Mouse (Mus musculus) limb, embryonic 14.5 days (tissue): ENCODE results near the gene Map2k2. TPM values are rescaled to one million over a fixed set of nuclear protein-coding genes. Genes with fewer than 3 reads are reported as not detected.
A peak's percentile ranks its signal among the peaks of the same experiment; 100 is the strongest.
"Not testable (repeated sequence)": the region's sequence is repeated elsewhere in the genome, so short reads cannot be mapped to it uniquely, and the experiment has no call there.

Experiments used
- ATAC-seq: fragments of 200-750 bp; cut with Nextera tagmentation; 2 replicates; pipeline ENCODE4 v1.8.0; 2017; ENCODE audit warnings: low read depth, moderate number of reproducible peaks, moderate TSS enrichment; ENCODE audit not compliant: low FRiP score
- DNase-seq: peaks from one replicate; pipeline ENCODE4 v3.0.0-alpha.2; 2015; ENCODE audit warnings: low spot score
- H3K27ac ChIP-seq: fragments of 300-500 bp; sonication (generic); replicated peaks from 2 replicates; pipeline ENCODE4 v1.5.1; 2014; ENCODE audit warnings: low read depth, mild to moderate bottlenecking, low read length, moderate library complexity, mixed read lengths
- H3K27me3 ChIP-seq: fragments of 300-500 bp; sonication (generic); 2 replicates; pipeline ENCODE4 v1.6.1; 2014; ENCODE audit warnings: low read length, mixed read lengths; ENCODE audit not compliant: control insufficient read depth, insufficient read depth
- H3K36me3 ChIP-seq: fragments of 300-500 bp; sonication (generic); 2 replicates; pipeline ENCODE4 v1.6.1; 2014; ENCODE audit warnings: mild to moderate bottlenecking, low read length, moderate library complexity, mixed read lengths; ENCODE audit not compliant: control insufficient read depth, insufficient read depth
- H3K4me1 ChIP-seq: fragments of 300-500 bp; sonication (generic); 2 replicates; pipeline ENCODE4 v1.6.1; 2014; ENCODE audit warnings: antibody characterized with exemption, low read length, mixed read lengths; ENCODE audit not compliant: control insufficient read depth, insufficient read depth
- H3K4me2 ChIP-seq: fragments of 300-500 bp; sonication (generic); replicated peaks from 2 replicates; pipeline ENCODE4 v1.6.1; 2014; ENCODE audit warnings: low read depth, mild to moderate bottlenecking, low read length, moderate library complexity; ENCODE audit not compliant: severe bottlenecking
- H3K4me3 ChIP-seq: fragments of 300-500 bp; sonication (generic); replicated peaks from 2 replicates; pipeline ENCODE4 v1.5.1; 2014; ENCODE audit warnings: low read length
- H3K9ac ChIP-seq: fragments of 300-500 bp; sonication (generic); 2 replicates; pipeline ENCODE4 v1.6.1; 2014; ENCODE audit warnings: mild to moderate bottlenecking, low read depth, low read length, moderate library complexity; ENCODE audit not compliant: severe bottlenecking
- H3K9me3 ChIP-seq: fragments of 300-500 bp; sonication (generic); 2 replicates; pipeline ENCODE4 v1.6.1; 2016; ENCODE audit warnings: low read length; ENCODE audit not compliant: control insufficient read depth
- POLR2A ChIP-seq: fragments of 200-500 bp; IDR thresholded peaks from 2 replicates; pipeline ENCODE4 v1.8.0; 2012; ENCODE audit warnings: inconsistent platforms, mild to moderate bottlenecking, moderate library complexity, borderline replicate concordance; ENCODE audit not compliant: insufficient read depth, insufficient read length; ENCODE audit errors: extremely low read depth
- WGBS: fragments of 180-500 bp; shearing (Covaris S2); extraction: QIAGEN DNeasy Blood & Tissue Kit; methylation state at CpG from one replicate; pipeline ENCODE4 v1.1.7; 2014; 5-methylcytosine and 5-hydroxymethylcytosine counted together
- polyA plus RNA-seq, 2 experiments: library from polyadenylated mRNA; depleted of rRNA in 1 of 2; stranded (reverse) in 1 of 2; unstranded in 1 of 2; fragments of >200 nt; fragmentation: Nextera tagmentation in 1 of 2; extraction: Ambion mirVana in 1 of 2; gene quantifications; 2 replicates each; pipeline versions ENCODE4 v1.2.1 to v1.2.3; 2012 to 2014

The Map2k2 gene
- polyA plus RNA-seq, 2 experiments: 165 to 176 TPM

DNA sequence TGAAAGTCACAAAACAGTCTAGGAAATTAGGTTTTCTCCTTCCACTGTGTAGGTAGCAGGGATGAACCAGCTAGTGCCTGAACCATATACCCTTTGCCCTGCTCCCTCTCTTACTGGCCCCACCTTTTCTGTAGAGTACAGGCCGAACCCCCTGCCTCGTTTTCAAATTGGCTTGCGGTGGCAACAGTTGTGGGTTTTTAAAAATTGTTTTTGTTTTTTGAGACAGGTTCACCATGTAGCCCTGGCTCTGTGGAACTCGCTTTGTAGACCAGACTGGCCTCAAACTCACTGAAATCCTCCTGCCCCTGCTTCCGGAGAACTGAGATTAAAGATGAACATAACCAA lies 62.3 kb downstream of the Map2k2 start:
- peak overlapping the region; percentile 93 for H3K4me3 ChIP-seq
- peak overlapping the region; percentile 78 for H3K4me2 ChIP-seq
- H3K36me3 ChIP-seq: peaks cover 23% of the 10 kb centered on the region
- peak overlapping the region; percentile 13; the same call in 1 of the 2 replicates for H3K9ac ChIP-seq
- no peak for DNase-seq
- TF ChIP-seq POLR2A: no peak
- no peaks in the 10 kb centered on the region for H3K27me3 ChIP-seq
- H3K27ac ChIP-seq: peak overlapping the region; percentile 73
- peaks cover 11% of the 10 kb centered on the region for H3K4me1 ChIP-seq
- peak; percentile 62 for ATAC-seq
- no peaks in the 10 kb centered on the region for H3K9me3 ChIP-seq
- WGBS: 4% methylated on average over 5 of the region's 5 CpGs

DNA sequence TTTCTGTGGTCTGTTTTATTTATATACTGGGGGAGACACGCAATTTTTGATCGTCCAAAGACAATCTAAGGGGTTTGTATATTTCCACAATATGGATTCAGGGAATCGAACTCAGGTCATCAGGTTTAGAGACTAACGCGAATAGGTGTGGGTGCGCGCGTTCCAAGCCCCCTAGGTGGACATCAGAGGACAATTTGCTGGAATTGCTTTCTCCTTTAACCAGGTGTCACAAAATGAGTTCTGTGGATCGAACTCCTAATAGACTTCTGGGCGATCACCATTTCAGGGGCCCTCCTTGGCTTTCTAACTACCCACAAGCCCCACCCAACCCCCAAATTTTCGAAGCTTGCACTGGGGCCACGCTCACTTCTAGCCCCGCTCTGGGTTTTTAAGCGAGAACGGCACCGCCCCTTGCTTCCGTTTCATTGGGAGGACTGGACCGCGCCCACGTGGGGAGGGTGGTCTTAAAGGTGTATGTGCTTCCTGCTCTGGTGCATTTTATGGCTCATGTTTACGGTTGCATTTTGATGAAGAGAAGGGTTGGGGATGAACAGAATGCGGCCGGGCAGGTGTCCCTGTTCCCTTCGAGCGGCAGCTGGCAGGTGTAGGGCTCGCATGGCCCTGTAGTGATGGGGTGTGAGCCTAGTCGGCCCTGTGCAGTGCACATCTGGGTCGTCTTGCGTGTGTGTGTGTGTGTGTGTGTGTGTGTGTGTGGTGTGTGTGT lies 63.0 kb downstream of the Map2k2 start:
- 0 out of 2 replicates have a peak, but pooled peaks have one; percentile 24 for ATAC-seq
- Histone ChIP-seq H3K36me3 (peaks cover 16% of the 10 kb centered on the region), H3K27me3 (no peaks in the 10 kb centered on the region), H3K27ac (peak overlapping the region; percentile 73), H3K9me3 (no peaks in the 10 kb centered on the region), H3K4me3 (peak overlapping the region; percentile 93), H3K9ac (peak overlapping the region; percentile 41), H3K4me2 (peak overlapping the region; percentile 78), H3K4me1 (peaks cover 15% of the 10 kb centered on the region)
- DNase-seq: peak; percentile 88
- no peak for TF ChIP-seq POLR2A
- 2% methylated on average over 28 of the region's 29 CpGs for WGBS

DNA sequence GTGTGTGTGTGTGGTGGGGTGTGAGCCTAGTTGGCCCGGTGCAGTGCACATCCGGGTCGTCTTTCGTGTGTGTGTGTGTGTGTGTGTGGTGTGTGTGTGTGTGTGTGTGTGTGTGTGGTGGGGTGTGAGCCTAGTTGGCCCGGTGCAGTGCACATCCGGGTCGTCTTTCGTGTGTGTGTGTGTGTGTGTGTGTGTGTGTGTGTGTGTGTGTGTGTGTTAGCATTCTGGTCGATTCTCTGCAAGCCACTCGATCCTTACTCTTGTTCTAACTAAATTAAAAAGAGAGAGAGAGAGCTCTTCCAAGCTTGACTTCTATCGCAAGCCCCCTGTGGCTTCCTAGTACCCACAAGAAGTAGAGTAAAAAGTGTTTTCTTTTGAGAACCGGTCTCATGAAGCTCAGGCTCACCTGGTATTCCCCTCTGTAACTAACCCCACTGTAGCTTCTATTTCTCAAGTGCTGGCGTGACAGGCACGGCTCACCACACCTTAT lies 63.7 kb downstream of the Map2k2 start:
- not testable (repeated sequence) for DNase-seq

DNA sequence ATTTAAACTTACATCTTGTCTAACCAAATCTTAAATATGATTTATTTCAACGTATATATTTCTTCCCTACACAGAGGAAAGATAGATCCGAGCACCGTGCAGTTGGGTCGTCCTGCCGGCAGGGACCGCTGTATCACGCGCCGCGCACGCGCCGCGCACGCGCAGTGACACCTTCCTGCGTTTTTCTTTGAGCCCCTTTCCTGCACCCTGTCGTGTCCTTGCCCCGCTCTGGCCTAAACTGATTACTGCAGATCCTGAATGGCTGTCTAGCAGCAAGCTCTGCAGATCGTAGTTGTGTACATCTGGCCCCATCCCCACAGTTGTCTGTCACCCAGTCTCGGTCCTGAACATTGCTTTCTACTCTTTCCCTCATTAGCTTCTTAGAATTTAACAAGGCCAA lies 67.4 kb downstream of the Map2k2 start:
- H3K9me3 ChIP-seq: no peaks in the 10 kb centered on the region
- WGBS: 5% methylated on average over 21 of the region's 21 CpGs
- H3K36me3 ChIP-seq: peaks cover 11% of the 10 kb centered on the region
- H3K9ac ChIP-seq: peak overlapping the region; percentile 9; the same call in 1 of the 2 replicates
- H3K4me2 ChIP-seq: peak overlapping the region; percentile 37
- TF ChIP-seq POLR2A: no peak
- ATAC-seq (peak; percentile 16; the same call in 1 of the 2 replicates), DNase-seq (peak; percentile 85)
- peaks cover 33% of the 10 kb centered on the region for H3K4me1 ChIP-seq
- peak overlapping the region; percentile 12; the same call in 1 of the 2 replicates for H3K4me3 ChIP-seq
- peak overlapping the region; percentile 74 for H3K27ac ChIP-seq
- H3K27me3 ChIP-seq: no peaks in the 10 kb centered on the region

More for the DNA sequence above, 63.7 kb downstream of the Map2k2 start:
- 0 out of 2 replicates have a peak overlapping the region, but pooled peaks have one; percentile 38 for H3K27ac ChIP-seq
- H3K4me3 ChIP-seq, H3K4me2 ChIP-seq, H3K9me3 ChIP-seq, H3K9ac ChIP-seq, ATAC-seq, H3K27me3 ChIP-seq: not testable (repeated sequence)
- H3K36me3 ChIP-seq: peaks cover 11% of the 10 kb centered on the region
- 53% methylated on average over 9 of the region's 14 CpGs for WGBS
- peaks cover 22% of the 10 kb centered on the region for H3K4me1 ChIP-seq

DNA sequence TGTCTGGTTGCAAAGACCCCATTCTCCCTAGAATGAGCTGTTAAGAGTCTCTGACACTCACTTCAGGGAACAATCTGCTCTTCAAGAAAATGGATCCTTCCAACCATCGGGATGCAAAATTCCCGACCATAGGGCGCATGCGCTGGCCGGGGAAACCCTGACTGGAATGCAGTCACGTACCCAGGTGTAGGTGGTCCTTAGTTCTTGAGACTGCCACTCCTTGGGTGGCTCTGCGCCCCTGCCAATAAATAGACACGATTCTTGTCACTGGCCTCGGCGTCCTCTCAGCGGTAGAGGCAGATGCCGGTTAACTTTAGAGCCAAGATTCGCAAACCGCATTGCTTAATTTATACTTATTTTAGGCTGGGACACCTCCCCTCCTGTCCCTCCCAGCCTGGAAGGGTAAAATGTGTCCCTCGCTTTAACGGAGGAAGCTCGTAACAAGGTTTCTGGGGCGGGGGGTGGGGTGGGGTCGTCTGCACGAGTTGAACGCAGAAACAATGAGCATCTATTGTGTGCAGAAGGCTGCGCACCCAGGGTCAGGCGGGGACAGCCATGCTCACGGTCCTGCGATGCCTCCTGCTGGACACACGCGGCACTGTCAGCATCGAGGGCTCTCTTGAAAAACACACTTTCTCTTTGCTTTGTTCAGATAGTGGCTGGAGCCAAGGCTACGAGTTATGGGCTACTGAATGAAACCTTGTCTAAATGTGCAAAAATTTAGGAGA lies 69.1 kb downstream of the Map2k2 start:
- Histone ChIP-seq H3K27me3 (no peaks in the 10 kb centered on the region), H3K9me3 (no peaks in the 10 kb centered on the region), H3K27ac (peak overlapping the region; percentile 84), H3K4me3 (peak overlapping the region; percentile 37), H3K4me2 (peak overlapping the region; percentile 62), H3K36me3 (peaks cover 28% of the 10 kb centered on the region), H3K4me1 (peaks cover 33% of the 10 kb centered on the region), H3K9ac (peak overlapping the region; percentile 52)
- peak; percentile 84 for DNase-seq
- TF ChIP-seq POLR2A: peak; percentile 36; the same call in 1 of the 2 replicates
- 3% methylated on average over 29 of the region's 29 CpGs for WGBS
- ATAC-seq: peak; percentile 62

DNA sequence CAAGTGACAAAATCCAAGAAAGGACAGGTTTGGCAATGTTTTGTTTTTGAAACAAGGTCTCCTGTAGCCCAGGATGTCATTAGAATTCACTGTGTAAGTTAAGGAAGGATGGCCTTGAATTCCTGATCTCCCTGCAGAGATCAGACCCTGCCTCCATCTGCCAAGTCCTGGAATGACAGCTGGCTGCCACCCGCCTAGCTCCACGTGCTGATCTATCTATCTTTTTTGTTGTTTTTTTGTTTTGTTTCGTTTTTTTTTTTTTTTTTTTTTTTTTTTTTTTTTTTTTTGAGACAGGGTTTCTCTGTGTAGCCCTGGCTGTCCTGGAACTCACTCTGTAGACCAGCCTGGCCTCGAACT lies 69.6 kb downstream of the Map2k2 start:
- Histone ChIP-seq H3K4me1 (peaks cover 33% of the 10 kb centered on the region), H3K27ac (peak overlapping the region; percentile 84), H3K4me2 (peak overlapping the region; percentile 97), H3K4me3 (peak overlapping the region; percentile 37; the same call in 1 of the 2 replicates), H3K36me3 (peaks cover 33% of the 10 kb centered on the region)
- H3K9me3 ChIP-seq, DNase-seq, H3K27me3 ChIP-seq, ATAC-seq, H3K9ac ChIP-seq: not testable (repeated sequence)
- 6% methylated on average over 4 of the region's 4 CpGs for WGBS
